Mouse (Mus musculus) forebrain, embryonic 15.5 days (tissue): ENCODE data around the gene Ddx4. TPM values are rescaled to one million over a fixed set of nuclear protein-coding genes. Genes with fewer than 3 reads are reported as not detected.

Experiments
- ATAC-seq: fragments of 200-750 bp; cut with Nextera tagmentation; replicated peaks from 2 replicates; pipeline ENCODE4 v1.8.0; 2017; ENCODE audit warnings: mild to moderate bottlenecking, moderate TSS enrichment, moderate library complexity
- H3K27ac ChIP-seq: fragments of 300-500 bp; sonication (generic); replicated peaks from 2 replicates; pipeline ENCODE4 v1.5.1; 2015; ENCODE audit warnings: mild to moderate bottlenecking, inconsistent platforms
- H3K27me3 ChIP-seq: fragments of 300-500 bp; sonication (generic); 2 replicates; pipeline ENCODE4 v1.6.1; 2015; ENCODE audit warnings: inconsistent platforms
- H3K36me3 ChIP-seq: fragments of 300-500 bp; sonication (generic); 2 replicates; pipeline ENCODE4 v1.6.1; 2015; ENCODE audit warnings: mild to moderate bottlenecking, inconsistent platforms
- H3K4me1 ChIP-seq: fragments of 300-500 bp; sonication (generic); 2 replicates; pipeline ENCODE4 v1.6.1; 2015; ENCODE audit warnings: inconsistent platforms
- H3K4me2 ChIP-seq: fragments of 300-500 bp; sonication (generic); replicated peaks from 2 replicates; pipeline ENCODE4 v1.6.1; 2015; ENCODE audit warnings: mild to moderate bottlenecking, inconsistent platforms
- H3K4me3 ChIP-seq: fragments of 300-500 bp; sonication (generic); 2 replicates; pipeline ENCODE4 v1.5.1; 2015; ENCODE audit warnings: mild to moderate bottlenecking, inconsistent platforms
- H3K9ac ChIP-seq: fragments of 300-500 bp; sonication (generic); replicated peaks from 2 replicates; pipeline ENCODE4 v1.6.1; 2015; ENCODE audit warnings: mild to moderate bottlenecking, inconsistent platforms
- H3K9me3 ChIP-seq: fragments of 300-500 bp; sonication (generic); 2 replicates; pipeline ENCODE4 v1.6.1; 2016; ENCODE audit warnings: inconsistent platforms
- WGBS: fragments of 180-500 bp; shearing (Covaris S2); methylation state at CpG from one replicate; pipeline ENCODE4 v1.1.7; 2015; ENCODE audit warnings: mixed read lengths; 5-methylcytosine and 5-hydroxymethylcytosine counted together
- polyA plus RNA-seq: library from polyadenylated mRNA; unstranded; fragments of >200 nt; fragmentation: Nextera tagmentation; extraction: Ambion mirVana; gene quantifications from 2 replicates; pipeline ENCODE4 v1.2.1, GENCODE M21; 2015

Ddx4 gene
- polyA plus RNA-seq, 1 experiment from 2014 or later: 0.60 TPM

- H3K9me3 ChIP-seq: no peaks in the 10 kb centered on the region
- H3K27ac ChIP-seq: no peak overlapping the region
- H3K4me1 ChIP-seq: peaks cover 2% of the 10 kb centered on the region
- ATAC-seq: no peak
- H3K27me3 ChIP-seq: no peaks in the 10 kb centered on the region
- 90% methylated on average over 10 of the region's 10 CpGs for WGBS
- no peak overlapping the region for H3K9ac ChIP-seq
- no peak overlapping the region for H3K4me3 ChIP-seq
- H3K36me3 ChIP-seq: peaks cover 12% of the 10 kb centered on the region; the same call in 1 of the 2 replicates
- H3K4me2 ChIP-seq: no peak overlapping the region
These were observed 14.3 kb upstream of the Ddx4 start for GRCm38 (mm10) chr13:112666433-112667024.

- no peaks in the 10 kb centered on the region for H3K36me3 ChIP-seq
- no peak for ATAC-seq
- peaks cover 11% of the 10 kb centered on the region for H3K4me1 ChIP-seq
- H3K27me3 ChIP-seq: no peaks in the 10 kb centered on the region
- no peaks in the 10 kb centered on the region for H3K9me3 ChIP-seq
- 68% methylated on average over 2 of the region's 2 CpGs for WGBS
- H3K9ac ChIP-seq: no peak overlapping the region
- no peak overlapping the region for H3K27ac ChIP-seq
- H3K4me2 ChIP-seq: peak overlapping the region; percentile 73
- peak overlapping the region; percentile 62 for H3K4me3 ChIP-seq
These were observed 9.4 kb upstream of the Ddx4 start for GRCm38 (mm10) chr13:112661687-112662086.

- Histone ChIP-seq H3K27me3 (no peaks in the 10 kb centered on the region), H3K4me1 (peaks cover 11% of the 10 kb centered on the region), H3K4me2 (peak within 1 kb of the TSS; percentile 73), H3K36me3 (no peaks in the 10 kb centered on the region), H3K9ac (peak within 1 kb of the TSS; percentile 75), H3K4me3 (peak within 1 kb of the TSS; percentile 62), H3K27ac (peak within 1 kb of the TSS; percentile 85), H3K9me3 (no peaks in the 10 kb centered on the region)
- ATAC-seq: peak; percentile 100
- WGBS: 0% methylated on average over 33 of the region's 33 CpGs
These were observed 8.5 kb upstream of the Ddx4 start, which contains the start of gene Slc38a9 for GRCm38 (mm10) chr13:112660574-112661381. TSS of gene Slc38a9 (plus strand) at chr13:112660751.

- H3K9ac ChIP-seq: peak overlapping the region; percentile 75
- no peak overlapping the region for H3K27ac ChIP-seq
- no peaks in the 10 kb centered on the region for H3K9me3 ChIP-seq
- H3K4me3 ChIP-seq: peak overlapping the region; percentile 62
- H3K4me1 ChIP-seq: peaks cover 11% of the 10 kb centered on the region
- no peaks in the 10 kb centered on the region for H3K27me3 ChIP-seq
- H3K36me3 ChIP-seq: no peaks in the 10 kb centered on the region
- H3K4me2 ChIP-seq: peak overlapping the region; percentile 56
- 2% methylated on average over 10 of the region's 10 CpGs for WGBS
- ATAC-seq: peak; percentile 46
These were observed 7.8 kb upstream of the Ddx4 start for GRCm38 (mm10) chr13:112659986-112660573.

DNA sequence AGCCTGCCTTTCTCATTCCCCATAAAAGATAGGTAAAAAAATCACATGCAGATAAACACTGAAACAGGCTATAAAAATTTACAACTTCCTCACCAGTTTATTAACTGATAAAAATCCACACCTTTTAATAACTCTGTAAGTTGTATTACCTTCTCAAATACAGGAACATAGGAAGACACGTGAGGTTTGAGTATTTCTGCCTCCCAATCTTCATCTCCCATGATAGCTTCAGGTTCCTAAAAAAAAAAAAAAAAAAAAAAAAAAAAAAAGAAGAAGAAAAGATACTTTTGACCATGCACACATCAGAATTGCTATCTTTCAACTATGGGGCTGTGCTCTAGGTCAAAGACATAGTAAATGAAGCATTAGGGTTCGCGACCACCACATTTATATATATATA is 1.1 kb downstream of the Ddx4 start:
- whole genome bisulfite sequencing: 82% methylated on average over 3 of the region's 3 CpGs
- no peaks in the 10 kb centered on the region for H3K36me3 ChIP-seq
- no peak for ATAC-seq

GRCm38 (mm10) chr13:112645529-112646186 is 6.6 kb downstream of the Ddx4 start:
- ATAC-seq: no peak
- Histone ChIP-seq H3K36me3 (no peaks in the 10 kb centered on the region), H3K27ac (no peak overlapping the region), H3K27me3 (no peaks in the 10 kb centered on the region), H3K4me3 (no peak overlapping the region), H3K4me1 (no peaks in the 10 kb centered on the region), H3K9ac (no peak overlapping the region), H3K4me2 (no peak overlapping the region), H3K9me3 (no peaks in the 10 kb centered on the region)
- 77% methylated on average over 1 of the region's 1 CpGs for WGBS

More for the DNA sequence above, 1.1 kb downstream of the Ddx4 start:
- Histone ChIP-seq H3K9ac (no peak overlapping the region), H3K27ac (no peak overlapping the region), H3K9me3 (no peaks in the 10 kb centered on the region), H3K4me2 (no peak overlapping the region), H3K4me3 (no peak overlapping the region), H3K27me3 (no peaks in the 10 kb centered on the region), H3K4me1 (no peaks in the 10 kb centered on the region)

DNA sequence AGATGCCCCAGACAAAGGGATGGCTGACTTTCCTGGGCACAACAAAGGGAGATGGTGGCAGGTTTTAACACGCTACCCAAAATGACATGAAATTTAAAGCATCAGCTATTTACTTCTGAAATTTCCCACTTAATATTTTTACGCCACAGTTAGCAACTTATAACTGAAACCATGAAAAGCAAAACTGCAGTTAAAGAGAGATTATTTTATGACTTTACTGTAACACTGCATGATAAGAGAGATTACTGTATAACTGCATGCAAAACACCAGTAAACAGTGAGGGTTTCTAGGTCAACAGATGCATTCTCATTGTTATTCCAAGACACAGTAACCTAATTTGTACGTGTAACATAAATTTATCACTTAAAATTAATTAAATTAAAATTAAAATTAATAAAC is 7.3 kb downstream of the Ddx4 start:
- WGBS: 89% methylated on average over 3 of the region's 3 CpGs
- no peaks in the 10 kb centered on the region for H3K4me1 ChIP-seq
- no peaks in the 10 kb centered on the region for H3K27me3 ChIP-seq
- no peak overlapping the region for H3K4me3 ChIP-seq
- ATAC-seq: no peak
- H3K4me2 ChIP-seq: no peak overlapping the region
- H3K36me3 ChIP-seq: no peaks in the 10 kb centered on the region
- no peak overlapping the region for H3K27ac ChIP-seq
- H3K9me3 ChIP-seq: no peaks in the 10 kb centered on the region
- no peak overlapping the region for H3K9ac ChIP-seq

DNA sequence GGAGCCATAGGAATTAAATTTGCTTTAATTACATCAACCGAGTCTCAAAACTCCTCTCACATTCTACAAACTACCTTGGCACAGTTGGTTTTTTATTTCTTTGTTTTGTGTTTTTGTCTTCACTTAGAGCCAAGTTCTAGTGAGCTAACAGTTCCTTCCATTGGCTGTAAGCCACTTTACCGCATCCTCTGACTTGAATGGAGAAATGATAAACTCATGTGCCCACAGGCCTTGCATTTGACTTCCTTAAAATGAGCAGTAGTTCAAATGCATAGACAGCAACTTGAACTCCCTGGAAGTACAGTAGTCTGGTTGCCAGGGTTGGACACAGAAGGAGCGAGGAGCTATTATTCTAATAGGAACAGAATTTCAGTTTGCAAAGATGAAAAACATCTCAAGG is 9.4 kb downstream of the Ddx4 start:
- no peak overlapping the region for H3K4me3 ChIP-seq
- H3K27ac ChIP-seq: no peak overlapping the region
- no peak for ATAC-seq
- no peak overlapping the region for H3K9ac ChIP-seq
- H3K4me1 ChIP-seq: no peaks in the 10 kb centered on the region
- no peaks in the 10 kb centered on the region for H3K9me3 ChIP-seq
- H3K27me3 ChIP-seq: no peaks in the 10 kb centered on the region
- H3K36me3 ChIP-seq: no peaks in the 10 kb centered on the region
- 89% methylated on average over 3 of the region's 3 CpGs for WGBS
- H3K4me2 ChIP-seq: no peak overlapping the region

GRCm38 (mm10) chr13:112639111-112639510 is 13.2 kb downstream of the Ddx4 start:
- no peak overlapping the region for H3K4me3 ChIP-seq
- H3K9me3 ChIP-seq: no peaks in the 10 kb centered on the region
- no peaks in the 10 kb centered on the region for H3K36me3 ChIP-seq
- H3K27me3 ChIP-seq: no peaks in the 10 kb centered on the region
- no peak overlapping the region for H3K4me2 ChIP-seq
- H3K9ac ChIP-seq: no peak overlapping the region
- H3K27ac ChIP-seq: no peak overlapping the region
- H3K4me1 ChIP-seq: no peaks in the 10 kb centered on the region
- 68% methylated on average over 4 of the region's 4 CpGs for WGBS
- no peak for ATAC-seq

DNA sequence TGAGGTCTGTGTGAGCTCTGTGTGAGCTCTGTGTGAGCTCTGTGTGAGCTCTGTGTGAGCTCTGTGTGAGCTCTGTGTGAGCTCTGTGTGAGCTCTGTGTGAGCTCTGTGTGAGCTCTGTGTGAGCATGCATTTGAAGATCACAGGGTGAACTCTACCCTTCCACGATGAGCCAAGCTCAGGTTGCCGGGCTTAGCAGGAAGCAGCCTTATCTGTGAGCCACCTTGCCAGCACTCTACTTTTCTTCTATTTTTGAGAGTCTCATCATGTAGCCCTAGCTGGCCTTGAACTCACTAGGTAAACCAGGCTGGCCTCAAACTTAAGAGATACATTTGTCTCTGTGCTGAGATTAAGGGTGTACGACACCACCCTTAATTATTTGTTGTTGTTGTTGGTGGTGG is 15.8 kb downstream of the Ddx4 start:
- Histone ChIP-seq H3K4me3 (no peak overlapping the region), H3K36me3 (no peaks in the 10 kb centered on the region), H3K27me3 (no peaks in the 10 kb centered on the region), H3K27ac (no peak overlapping the region), H3K4me2 (no peak overlapping the region), H3K9ac (no peak overlapping the region), H3K4me1 (no peaks in the 10 kb centered on the region), H3K9me3 (no peaks in the 10 kb centered on the region)
- WGBS: 40% methylated on average over 3 of the region's 3 CpGs
- ATAC-seq: no peak

DNA sequence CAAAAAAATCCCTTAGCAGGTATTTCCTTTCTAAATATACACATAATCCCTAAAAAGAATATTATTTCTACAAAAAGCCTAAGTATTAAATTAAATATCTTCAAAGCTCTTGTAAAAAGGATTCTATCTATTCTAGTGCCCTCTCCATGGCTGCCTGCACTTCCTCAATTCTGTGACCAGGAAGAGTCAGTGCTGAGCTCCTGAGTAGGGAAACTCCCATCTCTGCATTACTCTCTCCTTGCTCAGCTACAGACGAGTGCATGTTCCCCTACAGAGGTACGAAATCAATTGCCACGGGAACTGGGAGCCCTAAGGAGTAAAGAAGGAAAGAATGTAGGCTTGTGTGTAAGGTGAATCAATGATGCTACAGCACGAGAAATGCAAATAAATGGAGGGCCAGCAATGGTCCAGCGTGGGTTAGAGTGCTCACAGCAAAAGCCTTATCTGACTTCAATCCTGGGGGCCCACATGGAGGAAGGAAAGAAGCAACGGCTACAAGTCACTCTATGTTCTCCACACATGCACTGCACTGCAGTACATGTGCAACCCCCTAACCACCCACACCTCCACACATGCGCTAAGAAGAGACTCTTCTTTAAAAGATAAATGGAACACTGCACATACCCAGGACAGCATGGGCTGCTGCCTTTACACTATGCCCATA is 17.0 kb downstream of the Ddx4 start:
- H3K36me3 ChIP-seq: no peaks in the 10 kb centered on the region
- WGBS: 78% methylated on average over 7 of the region's 7 CpGs
- no peaks in the 10 kb centered on the region for H3K4me1 ChIP-seq

GRCm38 (mm10) chr13:112625566-112625965 is 26.7 kb downstream of the Ddx4 start:
- H3K27me3 ChIP-seq: no peaks in the 10 kb centered on the region
- H3K4me3 ChIP-seq: no peak overlapping the region
- H3K4me2 ChIP-seq: no peak overlapping the region
- H3K9me3 ChIP-seq: no peaks in the 10 kb centered on the region
- ATAC-seq: no peak
- H3K9ac ChIP-seq: no peak overlapping the region
- H3K36me3 ChIP-seq: no peaks in the 10 kb centered on the region
- H3K4me1 ChIP-seq: no peaks in the 10 kb centered on the region
- H3K27ac ChIP-seq: no peak overlapping the region

More for the DNA sequence above, 17.0 kb downstream of the Ddx4 start:
- Histone ChIP-seq H3K27ac (no peak overlapping the region), H3K27me3 (no peaks in the 10 kb centered on the region), H3K9ac (no peak overlapping the region), H3K4me2 (no peak overlapping the region), H3K4me3 (no peak overlapping the region), H3K9me3 (no peaks in the 10 kb centered on the region)
- no peak for ATAC-seq
